Mouse (Mus musculus) activated CD4-positive, CD25-positive, alpha-beta regulatory T cell (primary cell): ENCODE results near the gene 4930583I09Rik. TPM values are rescaled to one million over a fixed set of nuclear protein-coding genes. Genes with fewer than 3 reads are reported as not detected.

Experiments used
- polyA plus RNA-seq, 2 experiments: library from polyadenylated mRNA; unstranded; fragments of 100-300 nt; shearing (Covaris generic); gene quantifications; one replicate each; pipeline ENCODE4 v1.2.1; 2017

4930583I09Rik gene
- polyA plus RNA-seq = under 1 TPM in 1 of 2 experiments, not detected in 1; 0.76 TPM

GRCm38 (mm10) chr17:64835928-64836327 is at the start of gene 4930583I09Rik:
4930583I09Rik (minus strand) TSS chr17:64836071.

Other genes with a start within 250 kb of the 4930583I09Rik start
- gene Man2a1, start 235.3 kb downstream of the 4930583I09Rik start, polyA plus RNA-seq = 10 to 100 TPM; 18.8 to 40.4 TPM